Mouse (Mus musculus): ENCODE results near the gene Vamp5.

DNA sequence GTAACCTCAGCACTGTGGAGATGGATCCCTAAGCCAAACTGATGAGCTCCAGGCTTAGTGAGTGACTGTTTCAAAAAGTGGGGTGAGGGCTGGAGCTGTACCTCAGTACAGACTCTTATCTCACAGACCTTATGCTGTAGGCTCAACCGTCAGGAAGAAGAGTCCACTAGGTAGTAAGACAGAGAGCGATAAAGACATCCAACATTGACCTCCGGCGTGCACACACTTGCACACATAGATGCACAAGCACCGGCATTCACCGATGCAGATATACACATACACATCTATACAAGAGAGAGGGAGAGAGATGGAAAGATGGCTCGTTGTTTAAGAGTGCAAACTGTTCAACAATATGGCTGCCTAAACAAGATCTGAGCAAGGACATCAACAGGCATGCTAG lies 3.7 kb upstream of the Vamp5 start:
- no peak for TF ChIP-seq HCFC1 (IDR thresholded peaks at IDR 0.05; ENCODE audit: low read depth, low read length)
- no peak for TF ChIP-seq USF1 (IDR thresholded peaks at IDR 0.05; ENCODE audit: low read depth, low read length)
- no peak for TF ChIP-seq UBTF (IDR thresholded peaks at IDR 0.05; ENCODE audit: low read depth, low read length)
- no peak for TF ChIP-seq EP300 (IDR thresholded peaks at IDR 0.05; ENCODE audit: low read length)
- TF ChIP-seq TBP (conservative IDR thresholded peaks at IDR 0.05; ENCODE audit: low read depth, low read length): no peak
- no peak for TF ChIP-seq POLR2A (IDR thresholded peaks at IDR 0.05; ENCODE audit: low read depth, low read length)
- TF ChIP-seq JUN (IDR thresholded peaks at IDR 0.05; ENCODE audit: insufficient read depth, low read depth, low read length): no peak
- no peak for TF ChIP-seq E2F4 (IDR thresholded peaks at IDR 0.05; ENCODE audit: insufficient replicate concordance, low read depth, low read length)
